Mouse (Mus musculus) liver, postnatal 0 days (tissue): ENCODE measurements around the gene Rbmx. TPM values are rescaled to one million over a fixed set of nuclear protein-coding genes. Genes with fewer than 3 reads are reported as not detected.

Experiments used
- ATAC-seq: fragments of 200-750 bp; cut with Nextera tagmentation; 2 replicates; pipeline ENCODE4 v1.8.0; 2017; ENCODE audit warnings: mild to moderate bottlenecking, moderate library complexity
- DNase-seq: peaks from one replicate; pipeline ENCODE4 v3.0.0-alpha.2; 2016
- H3K27ac ChIP-seq: fragments of 300-500 bp; sonication (generic); 2 replicates; pipeline ENCODE4 v1.5.1; 2014; ENCODE audit warnings: antibody characterized with exemption, moderate library complexity, mild to moderate bottlenecking, low read depth
- H3K27me3 ChIP-seq: fragments of 300-500 bp; sonication (generic); 2 replicates; pipeline ENCODE4 v1.6.1; 2014; ENCODE audit warnings: low read length, control low read depth, mixed read lengths; ENCODE audit not compliant: insufficient read depth
- H3K36me3 ChIP-seq: fragments of 300-500 bp; sonication (generic); replicated peaks from 2 replicates; pipeline ENCODE4 v1.6.1; 2014; ENCODE audit warnings: mild to moderate bottlenecking, control low read depth, low read length, moderate library complexity, mixed read lengths; ENCODE audit not compliant: insufficient read depth
- H3K4me1 ChIP-seq: fragments of 300-500 bp; sonication (generic); 2 replicates; pipeline ENCODE4 v1.6.1; 2014; ENCODE audit warnings: antibody characterized with exemption, mild to moderate bottlenecking, control low read depth; ENCODE audit not compliant: insufficient read depth
- H3K4me2 ChIP-seq: fragments of 300-500 bp; sonication (generic); 2 replicates; pipeline ENCODE4 v1.6.1; 2014; ENCODE audit warnings: low read depth, mild to moderate bottlenecking, low read length, moderate library complexity, mixed read lengths
- H3K4me3 ChIP-seq: fragments of 300-500 bp; sonication (generic); 2 replicates; pipeline ENCODE4 v1.5.1; 2014; ENCODE audit warnings: low read depth, low read length
- H3K9ac ChIP-seq: fragments of 300-500 bp; sonication (generic); replicated peaks from 2 replicates; pipeline ENCODE4 v1.6.1; 2014; ENCODE audit warnings: mild to moderate bottlenecking, moderate library complexity
- H3K9me3 ChIP-seq: fragments of 300-500 bp; sonication (generic); 2 replicates; pipeline ENCODE4 v1.6.1; 2016; ENCODE audit warnings: mild to moderate bottlenecking, control low read depth, low read length, mixed read lengths
- CTCF ChIP-seq: sonication (generic); IDR thresholded peaks from 2 replicates; pipeline ENCODE4 v1.5.1; 2016; ENCODE audit warnings: antibody characterized with exemption, low read depth
- EP300 ChIP-seq: IDR thresholded peaks from 2 replicates; pipeline ENCODE4 v1.6.1; 2016; ENCODE audit warnings: antibody characterized with exemption, low read depth, mild to moderate bottlenecking
- WGBS: fragments of 180-500 bp; shearing (Covaris S2); extraction: QIAGEN DNeasy Blood & Tissue Kit; methylation state at CpG from one replicate; pipeline ENCODE4 v1.1.7; 2014; ENCODE audit not compliant: insufficient replicate concordance; 5-methylcytosine and 5-hydroxymethylcytosine counted together
- polyA plus RNA-seq: library from polyadenylated mRNA; unstranded; fragments of >200 nt; fragmentation: Nextera tagmentation; extraction: Ambion mirVana; gene quantifications from 2 replicates; pipeline ENCODE4 v1.2.1, GENCODE M21; 2015

Rbmx gene
- polyA plus RNA-seq, 1 experiment from 2014 or later: 19.7 TPM

DNA sequence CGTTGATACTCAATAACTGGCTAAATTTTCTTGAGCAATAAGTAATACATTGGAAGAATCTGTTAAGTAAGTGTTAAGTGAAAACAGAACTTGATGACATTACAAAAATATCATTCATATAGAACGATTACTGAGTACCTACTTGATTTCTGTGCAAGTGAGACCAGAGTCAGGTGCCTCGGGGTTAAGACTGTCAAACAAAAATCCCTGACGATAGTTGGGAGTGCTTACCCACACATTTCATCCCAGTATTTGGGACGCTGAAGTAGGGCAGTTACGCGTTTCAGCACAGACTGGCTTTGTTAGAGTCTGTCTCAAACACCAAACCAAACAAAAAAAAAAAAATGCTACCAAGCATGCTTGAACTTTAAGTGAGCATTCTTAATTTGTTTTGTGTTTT, 576 bp upstream of the Rbmx start:
- TF ChIP-seq EP300 (no peak), CTCF (no peak)
- H3K9me3 ChIP-seq: no peaks in the 10 kb centered on the region
- DNase-seq: no peak
- peak overlapping the region; percentile 64 for H3K4me2 ChIP-seq
- peaks cover 14% of the 10 kb centered on the region for H3K36me3 ChIP-seq
- H3K9ac ChIP-seq: no peak overlapping the region
- WGBS: 26% methylated on average over 7 of the region's 7 CpGs
- H3K27me3 ChIP-seq: no peaks in the 10 kb centered on the region
- peak overlapping the region; percentile 56 for H3K4me3 ChIP-seq
- no peak for ATAC-seq
- no peak overlapping the region for H3K27ac ChIP-seq
- H3K4me1 ChIP-seq: no peaks in the 10 kb centered on the region

DNA sequence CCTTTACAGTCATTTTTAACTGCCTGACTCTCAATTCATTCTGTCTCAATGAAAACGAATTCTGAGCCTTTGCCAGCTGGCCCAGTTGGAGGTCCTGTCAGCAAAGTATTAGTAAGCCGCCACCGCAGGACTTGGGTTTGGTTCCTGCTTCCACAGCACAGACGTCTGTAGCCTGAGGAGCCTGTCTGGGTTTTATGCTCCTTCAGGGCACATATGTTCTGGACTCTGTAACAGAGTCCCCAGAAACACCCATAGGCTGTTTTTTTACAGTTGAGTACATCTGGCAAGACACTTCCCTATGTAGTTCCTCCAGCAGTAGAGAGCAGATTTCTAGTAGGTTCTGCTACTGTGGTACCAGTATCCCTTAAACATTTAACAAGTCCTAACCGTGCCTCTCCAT, 11.9 kb downstream of the Rbmx start:
- Histone ChIP-seq H3K27me3 (no peaks in the 10 kb centered on the region), H3K9me3 (no peaks in the 10 kb centered on the region), H3K27ac (no peak overlapping the region), H3K4me2 (no peak overlapping the region), H3K4me3 (no peak overlapping the region), H3K9ac (no peak overlapping the region), H3K4me1 (no peaks in the 10 kb centered on the region), H3K36me3 (peaks cover 25% of the 10 kb centered on the region)
- no peak for DNase-seq
- WGBS: 69% methylated on average over 5 of the region's 5 CpGs
- TF ChIP-seq CTCF (no peak), EP300 (no peak)
- ATAC-seq: no peak

DNA sequence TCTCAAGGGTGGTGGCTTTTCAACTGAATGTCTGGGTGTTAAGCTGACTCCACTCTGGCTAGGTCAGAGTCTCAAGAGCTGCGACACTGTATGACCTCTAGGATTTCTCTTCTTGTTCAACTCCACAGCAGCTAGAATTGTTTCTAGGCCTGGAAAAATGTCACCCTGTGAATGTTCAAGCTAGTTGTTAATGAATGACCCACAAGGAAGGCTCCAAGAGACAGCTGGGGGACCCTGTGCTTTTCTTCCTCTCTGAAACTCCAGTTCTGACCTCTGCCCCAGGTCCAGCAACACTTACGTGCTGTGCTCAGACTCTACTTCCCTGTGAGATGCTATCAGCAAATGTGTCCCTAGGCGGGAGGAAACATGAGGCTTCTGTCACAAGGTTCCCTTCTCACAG, 14.3 kb downstream of the Rbmx start:
- Histone ChIP-seq H3K27me3 (no peaks in the 10 kb centered on the region), H3K9ac (no peak overlapping the region), H3K4me3 (no peak overlapping the region), H3K9me3 (no peaks in the 10 kb centered on the region), H3K4me2 (no peak overlapping the region), H3K4me1 (no peaks in the 10 kb centered on the region; the same call in 1 of the 2 replicates), H3K36me3 (peaks cover 8% of the 10 kb centered on the region), H3K27ac (no peak overlapping the region)
- DNase-seq: no peak
- 67% methylated on average over 3 of the region's 3 CpGs for WGBS
- no peak for TF ChIP-seq EP300
- TF ChIP-seq CTCF: no peak
- no peak for ATAC-seq

DNA sequence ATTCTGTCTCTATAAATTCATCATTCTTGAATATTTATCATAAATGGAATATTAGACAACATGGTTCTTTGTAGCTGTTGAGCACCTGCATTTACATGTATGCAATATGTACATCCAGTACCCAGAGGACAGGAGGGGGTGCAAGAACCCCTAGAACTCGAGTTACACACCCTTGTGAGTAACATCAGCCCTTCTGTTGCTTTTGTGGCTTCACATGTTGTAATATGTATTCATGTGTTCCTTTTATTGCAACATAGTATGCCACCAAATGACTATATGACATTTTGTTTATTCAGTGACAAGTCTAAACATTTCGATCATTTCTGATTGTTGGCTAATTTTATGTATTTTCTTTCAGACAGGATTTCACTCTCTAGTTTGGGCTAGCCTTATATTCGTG, 15.7 kb downstream of the Rbmx start:
- H3K27me3 ChIP-seq: no peaks in the 10 kb centered on the region
- TF ChIP-seq EP300 (no peak), CTCF (no peak)
- ATAC-seq (no peak), DNase-seq (no peak)
- H3K4me1 ChIP-seq: peaks cover 4% of the 10 kb centered on the region; the same call in 1 of the 2 replicates
- 63% methylated on average over 3 of the region's 3 CpGs for WGBS
- no peaks in the 10 kb centered on the region for H3K9me3 ChIP-seq
- no peak overlapping the region for H3K4me2 ChIP-seq
- no peak overlapping the region for H3K4me3 ChIP-seq
- H3K36me3 ChIP-seq: peaks cover 5% of the 10 kb centered on the region
- no peak overlapping the region for H3K9ac ChIP-seq
- no peak overlapping the region for H3K27ac ChIP-seq

DNA sequence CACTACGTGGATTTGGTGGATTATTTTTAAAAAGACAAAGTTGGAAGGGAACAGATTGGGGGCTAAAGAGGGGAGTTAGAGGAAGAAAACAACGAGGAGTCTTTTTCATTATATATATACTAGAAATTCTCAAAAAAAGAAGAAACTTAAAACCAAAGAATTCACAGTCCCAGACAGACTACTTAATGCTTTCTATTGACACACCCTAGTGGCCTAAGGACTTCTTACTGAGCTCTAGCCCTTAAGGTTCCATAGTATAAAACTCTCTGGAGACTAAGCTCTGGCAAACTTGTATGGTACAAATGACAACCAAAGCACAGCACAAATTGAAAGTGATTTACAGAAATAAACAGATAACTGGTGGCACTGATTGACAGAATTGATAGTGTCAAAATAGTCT, 18.8 kb downstream of the Rbmx start:
- TF ChIP-seq CTCF (no peak), EP300 (no peak)
- H3K27ac ChIP-seq: no peak overlapping the region
- 59% methylated on average over 2 of the region's 2 CpGs for WGBS

DNA sequence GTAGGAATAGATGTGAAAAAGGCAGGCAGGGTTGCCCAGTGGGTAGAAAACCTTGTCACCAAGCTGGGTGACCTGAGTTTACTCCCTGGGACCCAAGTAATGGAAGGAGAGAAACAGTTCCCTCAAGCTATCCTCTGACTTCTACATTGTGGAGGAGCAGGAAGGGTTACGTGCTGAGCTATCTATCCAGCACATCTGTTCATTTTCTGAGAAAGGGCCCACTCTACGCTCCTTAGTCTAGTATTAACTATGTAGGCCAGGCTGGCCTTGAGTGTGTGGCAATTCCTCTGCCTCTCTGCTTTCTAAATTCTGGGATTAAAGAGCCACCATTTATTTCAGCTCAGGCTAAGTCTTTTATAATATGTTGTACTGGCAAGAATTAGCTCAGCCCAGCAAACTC, 19.3 kb downstream of the Rbmx start:
- H3K27ac ChIP-seq: peak overlapping the region; percentile 57
- H3K27me3 ChIP-seq: no peaks in the 10 kb centered on the region
- peaks cover 2% of the 10 kb centered on the region for H3K36me3 ChIP-seq
- H3K9ac ChIP-seq: no peak overlapping the region
- WGBS: 37% methylated on average over 2 of the region's 2 CpGs
- H3K4me3 ChIP-seq: no peak overlapping the region
- no peaks in the 10 kb centered on the region for H3K9me3 ChIP-seq
- H3K4me1 ChIP-seq: peaks cover 4% of the 10 kb centered on the region; the same call in 1 of the 2 replicates
- ATAC-seq: peak; percentile 91
- peak; percentile 41; the same call in 1 of the 2 replicates for TF ChIP-seq EP300
- TF ChIP-seq CTCF: no peak
- DNase-seq: no peak
- no peak overlapping the region for H3K4me2 ChIP-seq

More for the DNA sequence above, 18.8 kb downstream of the Rbmx start:
- H3K4me3 ChIP-seq: no peak overlapping the region
- H3K9ac ChIP-seq: no peak overlapping the region
- peaks cover 4% of the 10 kb centered on the region; the same call in 1 of the 2 replicates for H3K4me1 ChIP-seq
- no peak for DNase-seq
- no peaks in the 10 kb centered on the region for H3K9me3 ChIP-seq
- ATAC-seq: no peak
- peaks cover 2% of the 10 kb centered on the region for H3K36me3 ChIP-seq
- H3K27me3 ChIP-seq: no peaks in the 10 kb centered on the region
- H3K4me2 ChIP-seq: no peak overlapping the region

DNA sequence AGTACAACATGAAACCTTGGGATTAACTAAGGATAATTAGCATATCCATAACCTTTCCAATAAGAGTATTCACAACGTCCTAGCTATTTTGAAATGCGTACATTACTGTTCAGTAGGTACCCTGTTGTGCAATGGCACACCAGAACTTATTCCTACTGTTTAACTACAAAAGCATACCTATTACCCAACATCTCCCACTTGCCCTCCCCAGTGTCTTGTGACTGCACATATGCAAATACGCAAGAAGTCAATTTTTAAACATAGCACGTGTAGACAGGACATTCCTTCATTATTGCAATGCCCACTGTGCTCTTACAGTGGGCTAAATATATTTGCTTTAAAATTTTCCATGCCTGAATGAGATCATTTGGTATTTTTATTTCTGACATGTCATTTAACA, 19.9 kb downstream of the Rbmx start:
- Histone ChIP-seq H3K27ac (no peak overlapping the region), H3K4me3 (no peak overlapping the region), H3K9ac (no peak overlapping the region), H3K36me3 (peaks cover 2% of the 10 kb centered on the region; the same call in 1 of the 2 replicates), H3K4me1 (peaks cover 4% of the 10 kb centered on the region; the same call in 1 of the 2 replicates), H3K4me2 (no peak overlapping the region), H3K27me3 (no peaks in the 10 kb centered on the region), H3K9me3 (no peaks in the 10 kb centered on the region)
- ATAC-seq: peak; percentile 45; the same call in 1 of the 2 replicates
- no peak for DNase-seq
- no peak for TF ChIP-seq CTCF
- TF ChIP-seq EP300: no peak
- WGBS: 63% methylated on average over 4 of the region's 4 CpGs
